Mouse (Mus musculus) midbrain, postnatal 0 days (tissue): ENCODE results near the gene Odaph. TPM values are rescaled to one million over a fixed set of nuclear protein-coding genes. Genes with fewer than 3 reads are reported as not detected.

Source experiments
- ATAC-seq: fragments of 200-750 bp; cut with Nextera tagmentation; 2 replicates; pipeline ENCODE4 v1.8.0; 2017; ENCODE audit warnings: moderate number of reproducible peaks, mild to moderate bottlenecking, moderate TSS enrichment, moderate library complexity; ENCODE audit not compliant: low FRiP score
- DNase-seq: peaks from one replicate; pipeline ENCODE4 v3.0.0-alpha.2; 2015; ENCODE audit warnings: low spot score
- H3K27ac ChIP-seq: fragments of 300-500 bp; sonication (generic); 2 replicates; pipeline ENCODE4 v1.5.1; 2014; ENCODE audit warnings: low read depth, mild to moderate bottlenecking, low read length, mixed read lengths
- H3K27me3 ChIP-seq: fragments of 300-500 bp; sonication (generic); 2 replicates; pipeline ENCODE4 v1.6.1; 2014; ENCODE audit warnings: low read length, control low read depth, mixed read lengths; ENCODE audit not compliant: insufficient read depth
- H3K36me3 ChIP-seq: fragments of 300-500 bp; sonication (generic); 2 replicates; pipeline ENCODE4 v1.6.1; 2014; ENCODE audit warnings: low read length, control low read depth, mixed read lengths; ENCODE audit not compliant: insufficient read depth
- H3K4me1 ChIP-seq: fragments of 300-500 bp; sonication (generic); 2 replicates; pipeline ENCODE4 v1.6.1; 2014; ENCODE audit warnings: mild to moderate bottlenecking, control low read depth, antibody characterized with exemption, low read length, mixed read lengths; ENCODE audit not compliant: insufficient read depth
- H3K4me2 ChIP-seq: fragments of 300-500 bp; sonication (generic); 2 replicates; pipeline ENCODE4 v1.6.1; 2014; ENCODE audit warnings: low read depth, mild to moderate bottlenecking, low read length, mixed read lengths; ENCODE audit not compliant: poor library complexity, severe bottlenecking
- H3K4me3 ChIP-seq: fragments of 300-500 bp; sonication (generic); 2 replicates; pipeline ENCODE4 v1.5.1; 2014; ENCODE audit warnings: low read depth, mild to moderate bottlenecking, low read length, moderate library complexity
- H3K9ac ChIP-seq: fragments of 300-500 bp; sonication (generic); replicated peaks from 2 replicates; pipeline ENCODE4 v1.6.1; 2014; ENCODE audit warnings: mild to moderate bottlenecking, low read length, moderate library complexity, mixed read lengths; ENCODE audit not compliant: poor library complexity, severe bottlenecking
- H3K9me3 ChIP-seq: fragments of 300-500 bp; sonication (generic); 2 replicates; pipeline ENCODE4 v1.6.1; 2016; ENCODE audit warnings: low read length, control low read depth
- CTCF ChIP-seq: IDR thresholded peaks from 2 replicates; pipeline ENCODE4 v1.5.1; 2016; ENCODE audit warnings: antibody characterized with exemption, mild to moderate bottlenecking
- WGBS: fragments of 180-500 bp; shearing (Covaris S2); extraction: QIAGEN DNeasy Blood & Tissue Kit; methylation state at CpG from one replicate; pipeline ENCODE4 v1.1.7; 2014; 5-methylcytosine and 5-hydroxymethylcytosine counted together
- polyA plus RNA-seq: library from polyadenylated mRNA; unstranded; fragments of >200 nt; fragmentation: Nextera tagmentation; extraction: Ambion mirVana; gene quantifications from 2 replicates; pipeline ENCODE4 v1.2.1, GENCODE M21; 2015
- total RNA-seq: library from RNA; depleted of rRNA; stranded (reverse); fragments of >200 nt; gene quantifications from 2 replicates; pipeline ENCODE4 v1.2.3, GENCODE M21; 2014

Gene Odaph
- total and polyA plus RNA-seq, 2 experiments from 2014 or later = 0.35 to 0.55 TPM

- Histone ChIP-seq H3K9me3 (no peaks in the 10 kb centered on the region), H3K9ac (no peak overlapping the region), H3K4me1 (no peaks in the 10 kb centered on the region), H3K36me3 (no peaks in the 10 kb centered on the region), H3K4me3 (no peak overlapping the region), H3K4me2 (no peak overlapping the region), H3K27ac (no peak overlapping the region), H3K27me3 (no peaks in the 10 kb centered on the region)
- no peak for TF ChIP-seq CTCF
- DNase-seq (no peak), ATAC-seq (no peak)
- 83% methylated on average over 2 of the region's 2 CpGs for WGBS
Observed at GRCm38 (mm10) chr5:91983490-91983889, 3.8 kb upstream of the Odaph start.

GRCm38 (mm10) chr5:91985721-91986120, 1.6 kb upstream of the Odaph start:
- DNase-seq (no peak), ATAC-seq (no peak)

GRCm38 (mm10) chr5:91987799-91988198, 524 bp downstream of the Odaph start:
- Histone ChIP-seq H3K36me3 (no peaks in the 10 kb centered on the region), H3K4me2 (no peak overlapping the region), H3K4me1 (no peaks in the 10 kb centered on the region), H3K4me3 (no peak overlapping the region), H3K27me3 (no peaks in the 10 kb centered on the region), H3K27ac (no peak overlapping the region), H3K9me3 (no peaks in the 10 kb centered on the region), H3K9ac (no peak overlapping the region)
- ATAC-seq = no peak
- no peak for DNase-seq
- TF ChIP-seq CTCF = no peak
- WGBS = 95% methylated on average over 2 of the region's 2 CpGs

More at GRCm38 (mm10) chr5:91985721-91986120, 1.6 kb upstream of the Odaph start:
- no peaks in the 10 kb centered on the region for H3K27me3 ChIP-seq
- no peaks in the 10 kb centered on the region for H3K36me3 ChIP-seq
- H3K27ac ChIP-seq = no peak overlapping the region
- no peak for TF ChIP-seq CTCF
- 5% methylated on average over 2 of the region's 2 CpGs for WGBS
- no peaks in the 10 kb centered on the region for H3K9me3 ChIP-seq
- H3K4me3 ChIP-seq = no peak overlapping the region
- no peaks in the 10 kb centered on the region for H3K4me1 ChIP-seq
- H3K9ac ChIP-seq = no peak overlapping the region
- no peak overlapping the region for H3K4me2 ChIP-seq

- Histone ChIP-seq H3K9me3 (no peaks in the 10 kb centered on the region), H3K4me3 (no peak overlapping the region), H3K4me2 (no peak overlapping the region), H3K36me3 (no peaks in the 10 kb centered on the region), H3K27ac (no peak overlapping the region), H3K9ac (no peak overlapping the region), H3K27me3 (no peaks in the 10 kb centered on the region), H3K4me1 (no peaks in the 10 kb centered on the region)
- ATAC-seq = no peak
- DNase-seq = peak; percentile 19
- no peak for TF ChIP-seq CTCF
- WGBS = 79% methylated on average over 9 of the region's 9 CpGs
Observed at GRCm38 (mm10) chr5:91989261-91989660, 2.0 kb downstream of the Odaph start.

- H3K27ac ChIP-seq = no peak overlapping the region
- no peak overlapping the region for H3K9ac ChIP-seq
- TF ChIP-seq CTCF = no peak
- no peaks in the 10 kb centered on the region for H3K4me1 ChIP-seq
- no peak for ATAC-seq
- DNase-seq = no peak
- WGBS = 88% methylated on average over 6 of the region's 6 CpGs
- no peak overlapping the region for H3K4me3 ChIP-seq
- H3K27me3 ChIP-seq = no peaks in the 10 kb centered on the region
- no peaks in the 10 kb centered on the region for H3K9me3 ChIP-seq
- H3K4me2 ChIP-seq = no peak overlapping the region
- H3K36me3 ChIP-seq = no peaks in the 10 kb centered on the region
Observed at GRCm38 (mm10) chr5:91991191-91991937, 4.1 kb downstream of the Odaph start.

GRCm38 (mm10) chr5:91993061-91993460, 5.8 kb downstream of the Odaph start:
- no peaks in the 10 kb centered on the region for H3K27me3 ChIP-seq
- no peaks in the 10 kb centered on the region for H3K9me3 ChIP-seq
- 91% methylated on average over 2 of the region's 2 CpGs for WGBS
- no peak for TF ChIP-seq CTCF
- H3K27ac ChIP-seq = no peak overlapping the region
- ATAC-seq = no peak
- no peak overlapping the region for H3K4me2 ChIP-seq
- no peak overlapping the region for H3K9ac ChIP-seq
- H3K4me3 ChIP-seq = no peak overlapping the region
- no peak for DNase-seq
- no peaks in the 10 kb centered on the region for H3K4me1 ChIP-seq
- H3K36me3 ChIP-seq = no peaks in the 10 kb centered on the region
